Mouse (Mus musculus): ENCODE data around the gene Ermn. TPM values are rescaled to one million over a fixed set of nuclear protein-coding genes. Genes with fewer than 3 reads are reported as not detected.

Ermn gene
- total RNA-seq (2021): not detected

DNA sequence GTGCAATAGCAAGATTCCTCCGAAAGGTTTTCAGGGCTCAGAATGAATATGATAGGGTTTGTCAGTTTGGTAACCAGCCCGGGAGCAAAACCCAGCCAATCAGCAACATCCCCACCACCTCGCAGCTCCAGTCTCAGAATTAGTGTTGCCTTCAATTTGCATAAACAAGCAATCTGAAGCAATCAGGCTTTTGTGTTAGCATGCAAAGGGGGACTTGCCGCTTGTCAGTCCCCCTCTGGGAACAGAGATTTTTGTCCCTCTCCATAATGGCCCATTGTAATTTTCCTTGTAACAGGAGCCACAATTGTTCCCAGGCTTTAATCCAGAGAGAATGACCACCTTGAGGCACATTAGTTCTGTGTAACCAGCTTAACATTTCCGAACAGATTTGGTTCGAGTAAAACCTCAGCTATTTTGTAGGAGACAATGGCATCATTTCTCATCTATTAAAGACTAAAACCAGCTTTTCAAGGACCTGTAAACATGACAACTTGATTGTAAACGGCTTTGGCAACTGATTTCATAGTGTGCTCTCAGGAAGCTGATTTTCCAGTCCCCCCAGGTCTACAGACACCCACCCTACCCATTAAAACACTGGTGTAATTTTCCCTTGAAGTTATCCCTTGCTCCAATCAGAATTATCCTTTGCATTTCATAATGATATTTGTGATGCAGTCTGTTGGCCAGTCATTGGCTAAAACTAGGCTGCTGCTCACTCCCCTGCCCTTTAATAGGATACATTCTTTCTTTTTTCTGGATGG is at the start of gene Ermn:
Gene Ermn, minus strand, starts transcription at position 44 of the 761 bp plus-strand sequence.
- no peak for DNase-seq (ENCODE audit: low spot score)
- intact Hi-C loops (cut with DNase I): loop anchor here (10.0 kb wide), 1 partner anchor 392 kb away; no protein-coding TSS in a partner anchor

DNA sequence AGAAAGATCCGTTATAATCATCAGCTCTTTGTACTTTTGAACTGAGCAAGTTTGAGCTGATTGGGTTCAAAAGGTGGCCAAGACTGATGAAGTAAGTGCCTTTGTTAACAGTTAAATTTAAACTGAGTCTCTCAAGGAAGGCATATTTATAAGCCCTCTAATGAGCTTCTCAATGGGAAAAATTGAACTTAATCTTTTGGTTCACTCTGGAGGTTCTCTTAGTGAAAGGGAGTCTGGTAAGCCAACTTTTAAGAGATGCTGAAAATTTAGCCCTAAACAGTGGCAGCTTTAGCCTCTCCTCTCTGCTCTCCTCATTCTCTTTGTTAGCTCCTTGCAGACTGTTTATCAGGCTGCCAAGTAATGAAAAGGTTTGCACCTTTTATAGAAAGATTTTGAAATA is 42.2 kb upstream of the Ermn start:
- no peak for DNase-seq (ENCODE audit: low spot score)
- intact Hi-C loops (cut with DNase I): no loop called here

DNA sequence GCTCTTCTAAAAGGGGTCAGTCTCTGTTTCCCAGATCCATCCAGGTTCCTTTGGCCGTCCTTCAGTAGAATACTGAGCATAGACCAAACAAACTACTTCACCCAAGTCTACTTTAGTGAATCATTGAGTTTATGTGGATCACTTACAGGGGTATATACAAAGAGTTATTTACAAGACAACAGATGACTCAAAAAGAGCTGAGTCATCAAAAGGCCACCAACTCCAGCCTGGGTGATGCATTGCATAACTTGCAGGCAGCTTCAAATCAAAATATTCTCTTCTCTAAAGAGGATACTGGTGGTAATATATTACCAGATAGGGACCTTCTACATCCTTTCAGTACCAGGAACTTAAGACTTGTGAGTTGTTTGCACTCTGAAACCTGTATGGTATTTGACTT is 33.8 kb upstream of the Ermn start:
- intact Hi-C loops (cut with DNase I): no loop called here
- no peak for DNase-seq (ENCODE audit: low spot score)

DNA sequence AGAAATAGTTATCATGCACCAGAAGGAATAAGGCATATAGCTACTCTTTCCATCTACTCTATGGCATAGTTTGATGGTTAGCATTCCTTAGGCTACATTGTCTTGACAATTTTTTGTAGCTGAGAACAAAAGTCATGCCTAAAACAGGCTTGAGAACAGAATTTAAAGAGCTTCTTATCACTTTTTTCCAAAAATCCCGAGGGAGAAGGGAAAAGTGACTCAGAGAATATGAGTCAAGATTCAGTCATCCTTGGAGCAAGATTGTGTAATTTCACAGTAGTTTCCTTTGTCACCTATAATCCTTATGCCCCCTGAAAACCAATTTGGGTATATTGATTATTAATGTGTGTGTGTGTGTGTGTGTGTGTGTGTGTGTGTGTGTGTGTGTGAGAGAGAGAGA is 27.2 kb upstream of the Ermn start:
- no peak for DNase-seq (ENCODE audit: low spot score)
- intact Hi-C loops (cut with DNase I): no loop called here

DNA sequence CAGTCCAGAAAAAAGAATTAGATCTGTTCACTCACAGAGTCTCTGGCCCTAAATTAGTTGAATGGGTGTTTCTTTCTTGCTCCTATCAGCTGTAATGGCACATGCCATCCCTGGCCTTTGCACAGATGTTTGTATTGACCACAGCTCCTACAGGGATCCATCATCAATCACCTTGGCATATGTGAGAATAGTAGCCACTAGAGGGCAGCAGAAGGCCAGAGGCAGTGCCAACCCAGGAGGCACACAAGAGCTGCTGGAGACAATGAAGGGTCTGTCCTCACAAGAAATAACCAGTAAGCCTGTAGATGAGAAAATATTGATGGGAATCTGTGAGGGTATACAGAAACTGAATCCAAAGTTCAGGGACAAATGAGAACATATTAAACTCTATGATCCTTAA is 2.7 kb upstream of the Ermn start:
- DNase-seq (ENCODE audit: low spot score): no peak
- intact Hi-C loops (cut with DNase I): loop anchor here (5.0 to 10.0 kb wide), 3 partner anchors 227 to 612 kb away; no protein-coding TSS in a partner anchor

DNA sequence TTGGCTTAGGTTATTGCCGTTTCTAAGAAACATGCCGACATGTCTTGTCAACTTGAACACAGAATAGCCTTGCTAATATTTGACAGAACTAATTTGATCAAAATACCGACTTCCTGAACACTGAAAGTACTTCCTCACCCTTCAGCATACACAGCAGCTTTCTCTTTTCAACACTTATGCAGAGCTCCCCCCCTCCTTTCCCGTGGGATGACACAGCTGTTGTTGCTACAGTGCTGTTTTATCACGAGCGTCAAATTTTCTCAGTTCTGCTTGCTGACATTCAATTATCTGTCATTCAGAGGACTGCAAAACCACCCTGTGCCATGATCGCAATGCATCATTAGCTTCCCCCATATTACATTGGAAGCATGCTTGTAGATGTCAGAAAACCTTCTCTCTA is 10.8 kb downstream of the Ermn start:
- intact Hi-C loops (cut with DNase I): no loop called here
- DNase-seq (ENCODE audit: low spot score): no peak

DNA sequence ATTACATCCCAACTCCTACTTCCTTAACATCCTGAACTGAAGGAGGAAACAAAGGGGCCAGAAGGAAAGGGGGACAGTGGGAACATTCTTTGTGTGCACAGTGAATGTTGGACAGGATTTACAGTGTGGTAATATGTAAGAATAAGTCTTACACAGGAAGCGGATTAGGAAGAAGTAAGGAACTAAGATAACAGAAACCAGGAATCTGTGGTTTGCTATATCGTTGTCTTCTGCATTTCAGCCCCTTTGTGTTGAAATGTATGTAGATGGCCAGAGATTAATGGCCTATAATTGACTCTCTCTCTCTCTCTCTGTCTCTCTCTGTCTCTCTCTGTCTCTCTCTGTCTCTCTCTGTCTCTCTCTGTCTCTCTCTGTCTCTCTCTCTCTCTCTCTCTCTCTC is 15.7 kb downstream of the Ermn start:
- intact Hi-C loops (cut with DNase I): no loop called here
- DNase-seq (ENCODE audit: low spot score): no peak

DNA sequence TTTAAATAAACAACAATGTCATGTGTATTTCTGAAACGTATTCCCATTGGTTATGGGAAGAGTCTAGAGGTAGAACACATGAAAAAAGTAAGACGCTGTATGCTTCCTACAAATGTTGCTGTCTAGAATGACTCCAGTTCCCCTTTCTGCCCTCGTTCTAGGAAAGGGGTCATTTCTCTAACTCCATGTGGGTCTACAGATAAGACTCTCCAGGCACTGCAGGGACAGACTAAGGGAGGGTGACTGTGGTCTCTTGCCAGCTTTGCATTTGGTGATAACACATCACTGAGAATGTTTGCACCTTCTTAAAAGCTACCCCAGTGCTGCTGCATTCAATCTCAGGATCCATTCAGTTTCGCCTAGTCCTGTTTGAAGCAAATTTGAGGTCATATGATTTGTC is 17.0 kb downstream of the Ermn start:
- no peak for DNase-seq (ENCODE audit: low spot score)

DNA sequence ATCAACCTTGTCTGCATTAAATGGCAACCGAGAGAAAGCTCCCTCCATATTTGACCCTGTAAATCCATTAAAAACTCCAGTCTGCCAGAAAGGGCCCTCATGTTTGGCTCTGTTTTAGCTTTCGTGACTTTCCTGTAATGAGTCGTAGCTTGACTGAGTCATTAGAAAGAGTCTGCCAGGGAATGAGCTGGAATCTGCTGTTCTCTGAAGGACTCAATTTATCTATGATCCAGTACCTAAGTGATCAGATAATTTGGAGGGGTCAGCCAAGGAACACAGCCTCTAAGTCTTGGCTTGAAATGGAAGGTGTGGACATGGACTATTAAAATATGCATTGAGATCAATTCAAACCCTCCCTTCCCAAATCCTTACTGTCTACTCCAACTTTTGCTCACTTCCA is 21.2 kb downstream of the Ermn start:
- intact Hi-C loops (cut with DNase I): no loop called here
- DNase-seq (ENCODE audit: low spot score): no peak

More for the DNA sequence above, 17.0 kb downstream of the Ermn start:
- intact Hi-C loops (cut with DNase I): no loop called here

DNA sequence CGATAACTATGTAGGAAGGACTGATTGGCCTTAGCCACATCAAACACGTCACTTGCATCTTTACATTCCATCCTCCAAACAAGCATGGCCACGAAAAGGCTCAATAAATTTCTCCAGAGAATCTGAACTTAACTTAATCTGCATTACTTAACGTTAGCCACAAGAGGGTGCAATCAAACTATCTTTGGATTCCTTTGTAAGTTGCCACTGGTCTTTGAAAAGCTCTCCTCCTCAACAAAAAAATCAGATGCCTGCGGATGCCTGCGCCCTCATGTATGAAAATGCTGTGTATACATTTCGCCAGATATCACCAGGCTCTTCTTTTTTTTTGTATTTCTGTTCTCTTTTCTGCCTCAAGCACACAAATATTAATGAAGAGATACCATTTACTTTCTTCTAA is 23.3 kb downstream of the Ermn start:
- DNase-seq (ENCODE audit: low spot score): no peak
- intact Hi-C loops (cut with DNase I): no loop called here

DNA sequence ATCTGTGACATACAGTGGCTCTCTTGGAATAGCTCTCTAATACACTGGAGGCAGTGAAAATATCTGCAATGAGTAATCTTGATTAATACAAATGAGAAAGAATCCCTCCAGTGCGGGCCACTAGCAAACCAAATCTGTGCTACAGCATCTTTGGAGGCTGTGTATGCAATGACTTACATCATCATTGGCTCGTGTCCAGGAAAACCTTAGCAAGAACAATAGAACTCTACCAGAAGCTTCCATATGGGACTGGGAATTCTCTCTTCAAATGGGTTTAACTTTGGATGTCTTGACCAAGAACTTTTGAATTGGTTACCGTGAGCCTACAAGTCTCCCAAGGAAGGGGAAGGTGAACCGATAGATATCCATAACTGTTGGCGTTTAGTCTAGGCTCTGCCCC is 25.9 kb downstream of the Ermn start:
- DNase-seq (ENCODE audit: low spot score): no peak
- intact Hi-C loops (cut with DNase I): no loop called here

DNA sequence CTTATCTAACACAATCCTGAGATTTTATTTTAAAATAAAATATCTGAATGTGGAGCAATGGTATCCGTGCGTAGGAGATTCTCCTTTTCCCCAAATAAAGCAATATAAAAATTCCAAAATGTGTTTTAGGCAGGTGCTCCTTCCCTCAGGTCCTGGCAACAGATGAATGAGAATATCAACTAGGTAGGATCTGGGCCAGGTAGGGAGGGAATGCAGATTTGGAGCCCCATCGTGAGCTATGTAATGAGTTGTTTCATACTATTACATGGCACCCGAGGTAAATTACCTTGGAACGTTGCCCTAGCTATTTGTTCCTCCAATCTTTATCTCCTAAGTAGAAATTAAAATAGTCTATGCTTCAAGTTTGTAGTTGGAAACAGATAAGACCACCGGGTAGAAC is 29.1 kb downstream of the Ermn start:
- DNase-seq (ENCODE audit: low spot score): no peak
- intact Hi-C loops (cut with DNase I): no loop called here

DNA sequence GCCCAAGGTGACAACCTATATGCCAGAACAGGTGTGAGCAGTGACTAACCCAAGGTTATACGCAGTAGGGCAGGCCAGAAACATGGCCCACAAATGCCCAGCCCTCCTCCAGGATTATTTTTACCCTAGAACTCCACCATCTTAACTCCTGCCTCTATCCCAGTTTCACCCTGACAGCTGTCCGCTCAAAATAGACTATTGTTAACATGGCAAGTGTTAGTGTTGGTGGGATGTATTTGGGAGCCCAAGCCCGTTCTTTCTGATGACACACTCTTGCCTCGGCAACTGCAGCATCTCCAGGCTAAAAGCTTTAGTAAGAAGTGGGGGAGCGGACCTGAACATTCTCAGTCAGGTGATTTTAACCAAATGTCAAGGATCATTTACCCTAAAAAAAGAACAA is 45.6 kb downstream of the Ermn start:
- intact Hi-C loops (cut with DNase I): no loop called here
- no peak for DNase-seq (ENCODE audit: low spot score)

DNA sequence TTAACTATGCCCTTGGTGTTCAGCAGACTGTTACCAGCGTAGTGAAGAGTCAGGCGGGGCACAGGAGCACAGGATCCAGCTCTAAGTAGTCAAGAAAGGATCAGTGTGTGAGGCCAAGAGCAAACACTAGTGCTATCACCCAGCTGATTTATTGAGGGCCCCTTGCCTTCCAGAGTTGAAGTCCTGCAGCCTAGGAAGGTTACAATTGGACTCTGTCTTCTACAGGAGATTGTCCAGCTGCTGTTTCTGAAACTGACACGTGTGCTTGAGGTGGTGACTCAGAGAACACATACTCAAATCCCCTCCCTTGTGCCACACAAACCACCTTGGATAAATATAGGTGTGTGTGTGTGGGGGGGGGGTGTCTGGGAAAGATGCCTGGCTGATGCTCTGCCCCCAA is 51.2 kb downstream of the Ermn start:
- intact Hi-C loops (cut with DNase I): no loop called here
- DNase-seq (ENCODE audit: low spot score): no peak

DNA sequence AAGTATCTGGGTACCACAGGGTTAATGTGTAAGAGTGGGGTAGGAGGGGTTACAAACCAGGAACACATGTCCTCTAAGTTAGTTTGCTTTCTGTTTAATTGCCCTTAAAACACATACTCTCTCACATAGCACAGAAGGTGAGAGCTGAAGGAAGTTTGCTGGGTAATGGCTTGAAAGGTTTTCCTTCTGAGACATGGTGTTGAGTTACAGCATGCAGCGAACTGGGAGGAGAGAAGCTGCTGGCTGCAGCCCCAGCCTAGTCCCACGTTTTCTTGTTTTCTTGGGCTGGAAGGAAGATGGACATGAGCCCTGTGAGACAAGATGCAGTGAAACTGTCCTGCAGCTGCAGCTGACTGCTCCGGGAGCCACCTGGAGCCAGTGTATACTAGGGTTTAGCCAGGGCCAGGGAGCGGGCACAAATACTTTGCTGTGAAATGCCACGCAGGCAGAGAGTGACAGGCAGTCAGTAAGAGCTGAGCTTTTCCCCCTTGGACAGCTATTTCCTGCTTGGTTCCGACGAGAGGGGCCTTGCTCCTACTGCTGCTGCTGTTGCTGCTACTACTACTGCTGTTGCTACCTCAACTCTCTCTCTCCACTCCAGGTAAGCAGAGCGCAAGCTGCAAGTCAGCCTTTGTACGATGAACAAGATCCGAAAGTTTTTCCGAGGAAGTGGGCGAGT is 54.8 kb downstream of the Ermn start, which contains the start of gene Galnt5:
Gene Galnt5, plus strand, starts transcription at position 133 of the 679 bp plus-strand sequence.
- intact Hi-C loops (cut with DNase I): no loop called here
- no peak for DNase-seq (ENCODE audit: low spot score)

Other genes with a start within 250 kb of the Ermn start
- gene Galnt5, start 55.0 kb downstream of the Ermn start, total RNA-seq (2021): under 1 TPM in 1 of 2 experiments, not detected in 1; 0.14 TPM
- under 1 TPM; 0.68 to 0.75 TPM for gene Cytip, start 142.7 kb upstream of the Ermn start, total RNA-seq (2021)